Mouse (Mus musculus) lung, postnatal 0 days (tissue): ENCODE measurements at regions not wholly inside any gene's neighbourhood (a gene's known extent, or its start where the extent isn't known, plus 50 kb on each side); places are given as distances from the start of the nearest gene placed in this dataset.

Experiments
- ATAC-seq: fragments of 200-750 bp; cut with Nextera tagmentation; 2 replicates; pipeline ENCODE4 v1.8.0; 2017; ENCODE audit warnings: moderate library complexity
- DNase-seq: peaks from one replicate; pipeline ENCODE4 v3.0.0-alpha.2; 2016; ENCODE audit warnings: low spot score
- H3K27ac ChIP-seq: fragments of 300-500 bp; sonication (generic); 2 replicates; pipeline ENCODE4 v1.5.1; 2014; ENCODE audit warnings: antibody characterized with exemption, mild to moderate bottlenecking, low read length, mixed read lengths
- H3K27me3 ChIP-seq: fragments of 300-500 bp; sonication (generic); replicated peaks from 2 replicates; pipeline ENCODE4 v1.6.1; 2014; ENCODE audit warnings: low read length, mixed read lengths; ENCODE audit not compliant: insufficient read depth
- H3K36me3 ChIP-seq: fragments of 300-500 bp; sonication (generic); 2 replicates; pipeline ENCODE4 v1.6.1; 2014; ENCODE audit warnings: low read length, mixed read lengths; ENCODE audit not compliant: insufficient read depth
- H3K4me1 ChIP-seq: fragments of 300-500 bp; sonication (generic); 2 replicates; pipeline ENCODE4 v1.6.1; 2014; ENCODE audit warnings: antibody characterized with exemption, low read depth, low read length, mixed read lengths; ENCODE audit not compliant: insufficient read depth
- H3K4me2 ChIP-seq: fragments of 300-500 bp; sonication (generic); replicated peaks from 2 replicates; pipeline ENCODE4 v1.6.1; 2014; ENCODE audit warnings: low read depth, mild to moderate bottlenecking, low read length, moderate library complexity, mixed read lengths
- H3K4me3 ChIP-seq: fragments of 300-500 bp; sonication (generic); 2 replicates; pipeline ENCODE4 v1.5.1; 2014; ENCODE audit warnings: low read depth, low read length
- H3K9ac ChIP-seq: fragments of 300-500 bp; sonication (generic); replicated peaks from 2 replicates; pipeline ENCODE4 v1.6.1; 2014; ENCODE audit warnings: low read depth, mild to moderate bottlenecking
- H3K9me3 ChIP-seq: fragments of 300-500 bp; sonication (generic); 2 replicates; pipeline ENCODE4 v1.6.1; 2016; ENCODE audit warnings: low read length, mixed read lengths
- CTCF ChIP-seq: IDR thresholded peaks from 2 replicates; pipeline ENCODE4 v1.5.1; 2016; ENCODE audit warnings: antibody characterized with exemption, mild to moderate bottlenecking
- EP300 ChIP-seq: IDR thresholded peaks from 2 replicates; pipeline ENCODE4 v1.6.1; 2016; ENCODE audit warnings: antibody characterized with exemption, mild to moderate bottlenecking, control low read depth
- WGBS: fragments of 180-500 bp; shearing (Covaris S2); extraction: QIAGEN DNeasy Blood & Tissue Kit; methylation state at CpG from one replicate; pipeline ENCODE4 v1.1.7; 2014; 5-methylcytosine and 5-hydroxymethylcytosine counted together

GRCm38 (mm10) chr8:6471089-6471488, 1365.9 kb upstream of the Slc10a2 start:
- 40% methylated on average over 3 of the region's 3 CpGs for whole genome bisulfite sequencing
- no peak overlapping the region for H3K4me3 ChIP-seq

DNA sequence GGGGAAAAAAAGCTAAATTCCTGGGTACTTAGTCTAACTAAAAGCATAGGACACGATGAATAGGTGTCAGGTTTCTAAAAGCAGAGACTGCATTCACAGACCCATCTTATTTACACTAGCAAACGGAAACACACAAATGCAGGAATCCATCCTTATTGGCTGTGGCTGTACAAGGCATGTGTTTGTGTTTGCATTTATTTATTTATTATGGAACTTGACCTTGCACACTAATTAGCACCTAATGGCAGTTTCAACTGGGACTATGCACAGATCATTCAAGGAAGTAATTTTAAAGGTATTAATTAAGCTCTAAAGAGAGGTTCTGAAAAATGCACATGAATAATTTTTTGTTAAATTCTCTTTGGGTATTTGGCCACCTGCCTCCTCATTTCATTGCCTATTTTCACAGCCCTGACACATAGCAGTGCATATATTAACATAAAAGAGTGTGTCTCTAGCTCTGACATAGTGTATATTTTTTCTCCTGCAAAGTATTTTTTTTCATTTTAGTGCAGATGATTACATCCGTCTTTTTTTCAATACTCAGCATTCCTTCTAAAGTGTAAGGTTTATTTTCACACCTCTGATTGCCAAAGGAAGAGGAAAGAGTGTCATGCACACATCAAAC, 1351.5 kb upstream of the Slc10a2 start:
- Histone ChIP-seq H3K4me2 (no peak overlapping the region), H3K4me3 (no peak overlapping the region), H3K36me3 (no peaks in the 10 kb centered on the region), H3K9me3 (no peaks in the 10 kb centered on the region), H3K27me3 (no peaks in the 10 kb centered on the region), H3K4me1 (no peaks in the 10 kb centered on the region), H3K9ac (no peak overlapping the region), H3K27ac (no peak overlapping the region)
- ATAC-seq (no peak), DNase-seq (no peak)
- WGBS = 45% methylated on average over 3 of the region's 3 CpGs
- TF ChIP-seq EP300 = no peak
- TF ChIP-seq CTCF = no peak

More at GRCm38 (mm10) chr8:6471089-6471488, 1365.9 kb upstream of the Slc10a2 start:
- ATAC-seq = peak; percentile 25; the same call in 1 of the 2 replicates
- no peak overlapping the region for H3K27ac ChIP-seq
- no peak overlapping the region for H3K4me2 ChIP-seq
- H3K36me3 ChIP-seq = no peaks in the 10 kb centered on the region
- H3K9me3 ChIP-seq = no peaks in the 10 kb centered on the region
- peak; percentile 6 for DNase-seq
- H3K9ac ChIP-seq = no peak overlapping the region
- TF ChIP-seq EP300 (no peak), CTCF (no peak)
- H3K27me3 ChIP-seq = no peaks in the 10 kb centered on the region
- H3K4me1 ChIP-seq = no peaks in the 10 kb centered on the region

GRCm38 (mm10) chr8:6448301-6448700, 1343.2 kb upstream of the Slc10a2 start:
- H3K27ac ChIP-seq = no peak overlapping the region
- H3K4me3 ChIP-seq = no peak overlapping the region
- no peak for TF ChIP-seq CTCF
- no peak for TF ChIP-seq EP300
- DNase-seq (no peak), ATAC-seq (no peak)
- no peaks in the 10 kb centered on the region for H3K27me3 ChIP-seq
- H3K36me3 ChIP-seq = no peaks in the 10 kb centered on the region
- no peak overlapping the region for H3K9ac ChIP-seq
- H3K4me2 ChIP-seq = no peak overlapping the region
- no peaks in the 10 kb centered on the region for H3K4me1 ChIP-seq
- no peaks in the 10 kb centered on the region for H3K9me3 ChIP-seq
- WGBS = 69% methylated on average over 6 of the region's 6 CpGs

DNA sequence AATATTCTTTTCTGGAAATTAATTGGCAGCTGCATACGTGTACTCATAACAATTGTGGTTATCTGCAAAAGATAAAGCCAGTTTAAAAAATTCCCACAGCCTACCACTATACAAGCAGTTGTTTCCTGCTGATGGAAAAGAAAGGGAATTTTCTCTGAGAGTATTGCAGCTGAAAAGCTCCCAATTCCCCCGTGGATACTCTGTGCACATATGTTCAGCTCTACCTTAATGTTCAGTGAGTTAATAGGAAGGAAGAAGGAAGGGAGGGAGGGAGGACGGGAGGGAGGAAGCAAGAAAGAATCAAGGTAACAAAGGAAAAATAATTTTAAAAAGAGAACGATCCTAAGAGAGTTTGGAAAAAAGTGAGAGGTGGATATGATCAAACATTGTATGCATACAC, 1333.9 kb upstream of the Slc10a2 start:
- Histone ChIP-seq H3K36me3 (no peaks in the 10 kb centered on the region), H3K4me1 (no peaks in the 10 kb centered on the region), H3K4me3 (no peak overlapping the region), H3K9ac (no peak overlapping the region), H3K4me2 (no peak overlapping the region), H3K27me3 (no peaks in the 10 kb centered on the region), H3K9me3 (no peaks in the 10 kb centered on the region), H3K27ac (no peak overlapping the region)
- 47% methylated on average over 4 of the region's 4 CpGs for WGBS
- ATAC-seq = no peak
- no peak for DNase-seq
- TF ChIP-seq CTCF (no peak), EP300 (no peak)
